Mouse (Mus musculus) G1E (cell line): ENCODE measurements around the gene BC107364.

Source experiments
- CTCF ChIP-seq: IDR thresholded peaks from 2 replicates; pipeline ENCODE4 v1.5.1; 2012; ENCODE audit warnings: low read depth, low read length, inconsistent platforms, mixed read lengths
- GATA1 ChIP-seq: IDR thresholded peaks from 2 replicates; pipeline ENCODE4 v1.6.1; 2012; ENCODE audit warnings: borderline replicate concordance, low read length, inconsistent platforms, mixed read lengths
- GATA2 ChIP-seq: IDR thresholded peaks from 2 replicates; pipeline ENCODE4 v1.6.1; 2012; ENCODE audit warnings: low read depth, low read length, inconsistent platforms, borderline replicate concordance
- TAL1 ChIP-seq: conservative IDR thresholded peaks from 2 replicates; pipeline ENCODE4 v1.6.1; 2012; ENCODE audit warnings: low read depth, low read length, inconsistent platforms, mixed read lengths

DNA sequence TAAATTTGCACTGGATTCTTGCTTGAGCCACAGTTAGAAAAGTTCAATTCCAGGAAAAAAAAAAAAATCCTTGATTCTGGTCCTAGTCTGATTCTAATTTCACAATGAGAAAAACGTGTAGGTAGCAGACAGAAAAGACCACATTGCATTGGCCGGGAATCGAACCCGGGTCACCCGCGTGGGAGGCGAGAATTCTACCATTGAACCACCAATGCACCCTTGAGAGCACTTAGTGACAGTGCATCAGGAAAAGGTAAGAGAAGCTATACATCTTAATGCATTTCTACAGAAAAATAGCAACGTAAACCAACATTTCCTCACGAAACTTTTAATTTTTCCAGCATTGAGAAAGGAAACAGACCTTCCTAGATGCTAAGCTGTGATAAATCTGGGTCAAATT lies 28.2 kb downstream of the BC107364 start:
- TF ChIP-seq CTCF (no peak), TAL1 (no peak), GATA2 (no peak), GATA1 (no peak)
